Mouse (Mus musculus) NIH3T3 (cell line): Measurements from ENCODE around the gene Serpinb9e.
A peak's percentile ranks its signal among the peaks of the same experiment; 100 is the strongest.
"Not testable (repeated sequence)": the region's sequence is repeated elsewhere in the genome, so short reads cannot be mapped to it uniquely, and the experiment has no call there.

Source experiments
- DNase-seq: peaks from one replicate; pipeline ENCODE4 v3.0.0-alpha.2; 2012; ENCODE audit warnings: low read depth

Gene Serpinb9e

GRCm38 (mm10) chr13:33249312-33249711 is at the start of gene Serpinb9e:
TSS of gene Serpinb9e (plus strand) at chr13:33249612.
- not testable (repeated sequence) for DNase-seq

- DNase-seq = peak; percentile 19
Observed at GRCm38 (mm10) chr13:33199740-33200139, 49.7 kb upstream of the Serpinb9e start.

- DNase-seq = not testable (repeated sequence)
Observed at GRCm38 (mm10) chr13:33308631-33309030, 59.2 kb downstream of the Serpinb9e start.
